Comparison of ENCODE assay signal across 22 mouse cellular contexts in the genomic region with DNA sequence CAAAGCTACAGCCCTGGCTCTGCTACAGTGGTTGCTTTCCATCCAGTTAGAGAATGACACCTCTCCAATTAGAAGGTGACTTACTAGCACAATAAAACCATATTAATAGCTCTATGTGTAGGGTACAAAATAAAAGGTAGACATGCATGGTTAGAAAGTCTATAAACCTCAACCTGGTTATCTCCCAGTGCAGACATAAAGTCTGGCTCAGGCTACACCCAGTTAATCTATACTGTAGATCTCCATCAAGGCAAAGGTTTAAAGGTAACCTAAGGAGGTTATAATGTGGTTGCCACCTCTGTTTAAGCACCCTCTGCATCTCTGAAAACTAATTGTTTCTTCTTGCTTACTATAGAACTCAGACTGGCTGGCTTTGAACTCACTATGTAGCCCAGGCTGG. TPM values are rescaled to one million over a fixed set of nuclear protein-coding genes. Genes with fewer than 3 reads are reported as not detected.
A peak's percentile ranks its signal among the peaks of the same experiment; 100 is the strongest.
DNase-seq lines count a peak whose midpoint lies in the region; ATAC-seq and TF ChIP-seq lines count a peak whose summit lies in the region.
"Had no signal": no experiment of that assay in that cellular context is flagged by ENCODE, and none has a peak within 500 bp of the region (broad histone marks: within the 10 kb centered on the region; RNA-seq: fewer than 3 reads in every experiment).

No protein-coding gene starts in this region.

- H3K9me3 ChIP-seq in liver, embryonic 13.5 days (replicated peaks) = no peaks in the 10 kb centered on the region
- H3K9me3 ChIP-seq in MEL (replicated peaks; ENCODE audit: insufficient read depth, low read length) = no peaks in the 10 kb centered on the region
- H3K9me3 ChIP-seq: embryonic facial prominence, embryonic 13.5 days; forebrain, embryonic 10.5 days; G1E; heart, embryonic 10.5 days; hindbrain, embryonic 12.5 days had no signal

- no peaks in the 10 kb centered on the region for H3K27me3 ChIP-seq in liver, embryonic 13.5 days
- no peaks in the 10 kb centered on the region for H3K27me3 ChIP-seq in MEL (ENCODE audit: control insufficient read depth in 1 of 2, insufficient read depth in 2 of 2, low read length in 2 of 2)
- no peaks in the 10 kb centered on the region for H3K27me3 ChIP-seq in small intestine, adult 2 months (ENCODE audit: control insufficient read depth, insufficient read depth, low read length)
- H3K27me3 ChIP-seq: embryonic facial prominence, embryonic 13.5 days; hindbrain, embryonic 12.5 days had no signal

- ATAC-seq in liver, embryonic 13.5 days (ENCODE audit: low read depth) = no peak
- 0 out of 2 replicates have a peak, but pooled peaks have one; percentile 16 for ATAC-seq in erythroblast, adult 5-6 weeks (replicated peaks; ENCODE audit: low FRiP score, poor library complexity, severe bottlenecking)
- ATAC-seq in monocyte, adult 5-6 weeks (replicated peaks; ENCODE audit: insufficient number of reproducible peaks, low FRiP score, low TSS enrichment, poor library complexity, severe bottlenecking) = no peak
- ATAC-seq: CD4-positive, CD25-positive, alpha-beta regulatory T cell, adult 4 months; forebrain, embryonic 14.5 days; hindbrain, embryonic 16.5 days had no signal

- peaks cover 4% of the 10 kb centered on the region; the same call in 1 of the 2 replicates for H3K36me3 ChIP-seq in liver, embryonic 13.5 days
- peaks cover 0 to 50% of the 10 kb centered on the region in 2 experiments; a peak in 2 of 4 replicates for H3K36me3 ChIP-seq in MEL (ENCODE audit: control insufficient read depth in 1 of 2, insufficient read depth in 2 of 2, low read length in 2 of 2)
- no peaks in the 10 kb centered on the region for H3K36me3 ChIP-seq in small intestine, adult 2 months (ENCODE audit: control insufficient read depth, insufficient read depth, low read length)

- intact Hi-C loops in left cerebral cortex, adult 2 months (cut with DNase I) = no loop called here

- H3K27ac ChIP-seq in liver, embryonic 13.5 days = peak overlapping the region; percentile 72
- peak overlapping the region; percentile 28 for H3K27ac ChIP-seq in MEL (ENCODE audit: control insufficient read depth, low read depth, low read length)
- H3K27ac ChIP-seq in small intestine, adult 2 months (ENCODE audit: insufficient read depth, low read depth, low read length) = peak overlapping the region; percentile 51; the same call in 1 of the 2 replicates
- no peak overlapping the region for H3K27ac ChIP-seq in left cerebral cortex, adult 2 months
- H3K27ac ChIP-seq: embryonic facial prominence, embryonic 13.5 days; forebrain, embryonic 10.5 days; hindbrain, embryonic 12.5 days had no signal

- peak in 1 of 2 experiments; percentile 51; a peak in 1 of 4 replicates for TF ChIP-seq EP300 in MEL (IDR thresholded peaks at IDR 0.05; ENCODE audit: low read depth in 1 of 2, low read length in 2 of 2)

- H3K9ac ChIP-seq in liver, embryonic 13.5 days = no peak overlapping the region; the same call in 1 of the 2 replicates
- no peak overlapping the region for H3K9ac ChIP-seq in MEL (ENCODE audit: control insufficient read depth, low read depth, low read length, poor library complexity, severe bottlenecking)
- H3K9ac ChIP-seq: embryonic facial prominence, embryonic 13.5 days; hindbrain, embryonic 12.5 days had no signal

- peaks cover 77% of the 10 kb centered on the region for H3K4me1 ChIP-seq in liver, embryonic 13.5 days (replicated peaks)
- peaks cover 26 to 37% of the 10 kb centered on the region in 2 experiments for H3K4me1 ChIP-seq in MEL (ENCODE audit: control insufficient read depth in 1 of 2, insufficient read depth in 2 of 2, low read length in 2 of 2)
- peaks cover 17% of the 10 kb centered on the region; the same call in 1 of the 2 replicates for H3K4me1 ChIP-seq in small intestine, adult 2 months (ENCODE audit: control insufficient read depth, insufficient read depth, insufficient read length, low read length)
- H3K4me1 ChIP-seq: embryonic facial prominence, embryonic 13.5 days; forebrain, embryonic 10.5 days had no signal

- peak overlapping the region; percentile 11; the same call in 1 of the 2 replicates for H3K4me2 ChIP-seq in liver, embryonic 13.5 days
- H3K4me2 ChIP-seq: embryonic facial prominence, embryonic 13.5 days; hindbrain, embryonic 12.5 days had no signal

- H3K79me2 ChIP-seq in MEL (ENCODE audit: control insufficient read depth, insufficient read depth, low read length, poor library complexity) = no peaks in the 10 kb centered on the region

- no peak for DNase-seq in liver, embryonic 13.5 days
- no peak for DNase-seq in liver
- no peak for DNase-seq in MEL (ENCODE audit: low read depth, low spot score)
- DNase-seq in left cerebral cortex, adult 2 months (ENCODE audit: extremely low spot score in 1 of 2, low spot score in 2 of 2) = no peak
- DNase-seq: adrenal gland, postnatal 10 days; cerebellum, adult 18-20 months; cerebellum, adult 9-11 months; cerebellum, postnatal 36 days; heart, adult 18-20 months; heart, postnatal 10 days; heart, postnatal 4 days had no signal

- H3K4me3 ChIP-seq in liver, embryonic 13.5 days (replicated peaks) = no peak overlapping the region
- no peak overlapping the region for H3K4me3 ChIP-seq in MEL (ENCODE audit: control insufficient read depth in 1 of 2, insufficient read depth in 1 of 2, low read depth in 2 of 2, low read length in 2 of 2)
- no peak overlapping the region for H3K4me3 ChIP-seq in small intestine, adult 2 months (ENCODE audit: low read depth, low read length)
- H3K4me3 ChIP-seq in left cerebral cortex, adult 2 months = no peak overlapping the region
- H3K4me3 ChIP-seq: embryonic facial prominence, embryonic 13.5 days; forebrain, embryonic 10.5 days; heart, embryonic 10.5 days; hindbrain, embryonic 12.5 days had no signal

- TF ChIP-seq RAD21 in MEL (IDR thresholded peaks at IDR 0.05; ENCODE audit: low read depth, low read length) = no peak

- no peak for TF ChIP-seq CTCF in MEL (IDR thresholded peaks at IDR 0.05 in 2 of 3, conservative IDR thresholded peaks at IDR 0.05 in 1 of 3; ENCODE audit: control insufficient read depth in 1 of 3, insufficient read depth in 1 of 3, low read depth in 2 of 3, low read length in 3 of 3, poor library complexity in 1 of 3, severe bottlenecking in 1 of 3)
- TF ChIP-seq CTCF in small intestine, adult 2 months (IDR thresholded peaks at IDR 0.05; ENCODE audit: extremely low read depth, insufficient read length, insufficient replicate concordance, low read depth, low read length) = no peak
- no peak for TF ChIP-seq CTCF in left cerebral cortex, adult 2 months (IDR thresholded peaks at IDR 0.05)

- TF ChIP-seq POLR2A in MEL (IDR thresholded peaks at IDR 0.05; ENCODE audit: control insufficient read depth in 1 of 2, insufficient read depth in 1 of 2, low read depth in 1 of 2, low read length in 2 of 2, poor library complexity in 1 of 2) = no peak
- no peak for TF ChIP-seq POLR2A in small intestine, adult 2 months (IDR thresholded peaks at IDR 0.05; ENCODE audit: low read depth, low read length)

TF ChIP-seq in MEL, 35 proteins besides CTCF, POLR2A, EP300 and RAD21:
- TF ChIP-seq TCF12 (IDR thresholded peaks at IDR 0.05; ENCODE audit: low read depth, low read length) (peak; percentile 23; the same call in 1 of the 2 replicates), BHLHE40 (IDR thresholded peaks at IDR 0.05; ENCODE audit: borderline replicate concordance, low read depth, low read length) (no peak), TAL1 (IDR thresholded peaks at IDR 0.05; ENCODE audit: low read length) (0 out of 2 replicates have a peak, but pooled peaks have one; percentile 33), E2F4 (IDR thresholded peaks at IDR 0.05; ENCODE audit: borderline replicate concordance, low read depth, low read length) (no peak), GATA1 (IDR thresholded peaks at IDR 0.05; ENCODE audit: low read depth, low read length) (peak; percentile 82)

RNA-seq across cellular contexts. Expression of gene Cdc14a, which starts 36.9 kb away (rescaled TPM):
- polyA plus RNA-seq in liver, embryonic 13.5 days (2015; fragmentation: Nextera tagmentation; extraction: Ambion mirVana) = 2.1 and 2.5 TPM in 2 replicates
- total RNA-seq in MEL (2012; rRNA removed) = 2.6 and 2.7 TPM in 2 replicates
- 1 to 10 TPM in 1 of 2 experiments, not detected in 1; 5.9 TPM for polyA plus RNA-seq in MEL (2012; ENCODE audit: insufficient read depth in 1 of 2, insufficient read length in 2 of 2, low read depth in 1 of 2, low replicate concordance in 2 of 2, missing spikeins in 1 of 2)
- 16.1 and 16.9 TPM in 2 replicates for total RNA-seq in erythroblast, adult 5-6 weeks (2015; ENCODE audit: low replicate concordance)
- total RNA-seq in erythroblast, adult 5-6 weeks (2017; ENCODE audit: low replicate concordance) = 18.0 and 19.7 TPM in 2 replicates
- 6.6 and 8.6 TPM in 2 replicates for polyA plus RNA-seq in small intestine, adult 2 months (2012; rRNA removed)
- total RNA-seq in left cerebral cortex, adult 2 months (2021) = 1 to 10 TPM; 2.6 to 4.5 TPM
- total RNA-seq in monocyte, adult 5-6 weeks (2017) = 27.2 to 31.3 TPM (median 28.2 TPM) in 3 replicates
